Mouse (Mus musculus) neural tube, embryonic 12.5 days (tissue): ENCODE data around the gene Usp15. TPM values are rescaled to one million over a fixed set of nuclear protein-coding genes. Genes with fewer than 3 reads are reported as not detected.

Experiments
- ATAC-seq: fragments of 200-750 bp; cut with Nextera tagmentation; 2 replicates; pipeline ENCODE4 v1.8.0; 2017; ENCODE audit warnings: low read depth, mild to moderate bottlenecking, moderate TSS enrichment, moderate library complexity; ENCODE audit not compliant: low FRiP score
- H3K27ac ChIP-seq: fragments of 300-500 bp; sonication (generic); 2 replicates; pipeline ENCODE4 v1.5.1; 2016
- H3K27me3 ChIP-seq: fragments of 300-500 bp; sonication (generic); replicated peaks from 2 replicates; pipeline ENCODE4 v1.6.1; 2016; ENCODE audit warnings: mild to moderate bottlenecking
- H3K36me3 ChIP-seq: fragments of 300-500 bp; sonication (generic); 2 replicates; pipeline ENCODE4 v1.6.1; 2016; ENCODE audit warnings: mild to moderate bottlenecking
- H3K4me1 ChIP-seq: fragments of 300-500 bp; sonication (generic); 2 replicates; pipeline ENCODE4 v1.6.1; 2016
- H3K4me2 ChIP-seq: fragments of 300-500 bp; sonication (generic); replicated peaks from 2 replicates; pipeline ENCODE4 v1.6.1; 2016; ENCODE audit warnings: mild to moderate bottlenecking
- H3K4me3 ChIP-seq: fragments of 300-500 bp; sonication (generic); 2 replicates; pipeline ENCODE4 v1.5.1; 2016
- H3K9ac ChIP-seq: fragments of 300-500 bp; sonication (generic); 2 replicates; pipeline ENCODE4 v1.6.1; 2016; ENCODE audit warnings: mild to moderate bottlenecking
- H3K9me3 ChIP-seq: fragments of 300-500 bp; sonication (generic); 2 replicates; pipeline ENCODE4 v1.6.1; 2016; ENCODE audit warnings: mild to moderate bottlenecking
- WGBS: fragments of 180-500 bp; shearing (Covaris S2); methylation state at CpG from one replicate; pipeline ENCODE4 v1.1.7; 2016; 5-methylcytosine and 5-hydroxymethylcytosine counted together
- polyA plus RNA-seq: library from polyadenylated mRNA; unstranded; fragments of >200 nt; fragmentation: Nextera tagmentation; extraction: Ambion mirVana; gene quantifications from 2 replicates; pipeline ENCODE4 v1.2.1, GENCODE M21; 2016

Usp15 gene
- polyA plus RNA-seq, 1 experiment from 2014 or later = 79.9 TPM

DNA sequence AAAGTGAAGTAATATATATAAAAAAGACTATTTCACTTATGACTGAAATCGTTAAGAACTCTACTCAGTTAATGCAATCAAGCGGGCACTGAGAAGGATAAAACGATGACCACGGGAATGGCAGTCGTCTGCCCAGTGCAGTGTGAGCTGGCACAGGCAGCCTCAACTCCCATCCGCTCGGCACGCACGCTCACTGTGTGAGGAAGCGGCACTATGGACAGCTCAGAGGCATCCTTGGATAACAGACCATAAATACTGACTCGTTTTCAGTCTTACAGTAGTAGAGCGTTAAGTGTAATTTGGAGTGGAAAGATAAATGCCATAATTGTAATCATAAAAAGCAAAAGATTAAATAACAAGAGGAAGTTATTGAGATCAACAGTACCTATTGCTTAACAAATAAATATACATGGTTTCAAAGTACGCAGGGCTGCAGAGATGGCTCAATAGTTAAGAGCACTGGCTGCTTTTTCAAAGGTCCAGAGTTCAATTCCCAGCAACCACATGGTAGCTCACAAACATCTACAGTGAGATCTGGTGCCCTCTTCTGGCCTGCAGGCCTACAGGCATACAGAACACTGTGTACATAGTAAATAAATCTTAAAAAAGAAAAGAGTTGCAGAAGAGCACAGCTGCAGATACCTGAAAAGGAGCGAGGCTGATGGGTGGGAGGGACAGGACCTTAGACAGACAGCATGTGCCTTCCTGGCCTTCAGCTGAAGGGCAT is 76.0 kb downstream of the Usp15 start:
- Histone ChIP-seq H3K4me1 (no peaks in the 10 kb centered on the region), H3K36me3 (peaks cover 82% of the 10 kb centered on the region), H3K9ac (no peak overlapping the region), H3K27ac (no peak overlapping the region), H3K4me3 (no peak overlapping the region), H3K4me2 (no peak overlapping the region), H3K9me3 (no peaks in the 10 kb centered on the region), H3K27me3 (no peaks in the 10 kb centered on the region)
- ATAC-seq = no peak
- 95% methylated on average over 14 of the region's 14 CpGs for WGBS

DNA sequence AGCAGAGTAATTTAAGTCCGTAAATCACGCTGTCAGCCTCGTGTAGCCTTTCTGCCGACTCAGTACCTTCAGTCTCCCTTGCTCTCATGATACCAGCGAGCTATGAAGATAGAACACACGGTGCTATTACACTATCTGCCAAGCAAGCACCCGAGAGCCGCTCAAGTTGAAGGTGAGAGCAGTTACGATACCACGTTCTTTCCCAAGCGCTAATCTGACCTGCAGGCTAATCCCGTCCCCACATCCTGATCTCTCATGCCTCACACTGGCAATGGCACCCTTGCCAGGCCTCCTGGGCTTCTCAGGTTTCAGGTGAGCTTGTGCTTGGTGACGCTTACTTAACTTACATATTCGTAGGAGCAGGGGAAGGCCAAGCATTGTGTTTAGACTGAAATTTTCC is 79.9 kb downstream of the Usp15 start:
- WGBS = 87% methylated on average over 14 of the region's 14 CpGs
- Histone ChIP-seq H3K27ac (no peak overlapping the region), H3K9ac (no peak overlapping the region), H3K4me2 (no peak overlapping the region), H3K9me3 (no peaks in the 10 kb centered on the region), H3K4me1 (no peaks in the 10 kb centered on the region), H3K4me3 (no peak overlapping the region), H3K36me3 (peaks cover 69% of the 10 kb centered on the region), H3K27me3 (no peaks in the 10 kb centered on the region)
- no peak for ATAC-seq

- H3K27me3 ChIP-seq = no peaks in the 10 kb centered on the region
- no peak overlapping the region for H3K9ac ChIP-seq
- no peaks in the 10 kb centered on the region for H3K9me3 ChIP-seq
- no peak overlapping the region for H3K4me2 ChIP-seq
- no peak overlapping the region for H3K4me3 ChIP-seq
- 96% methylated on average over 8 of the region's 8 CpGs for WGBS
- H3K4me1 ChIP-seq = no peaks in the 10 kb centered on the region
- no peak overlapping the region for H3K27ac ChIP-seq
- peaks cover 47% of the 10 kb centered on the region for H3K36me3 ChIP-seq
- ATAC-seq = no peak
Measured at GRCm38 (mm10) chr10:123113466-123113865, 83.3 kb downstream of the Usp15 start.

GRCm38 (mm10) chr10:123112787-123113168 is 84.0 kb downstream of the Usp15 start:
- no peaks in the 10 kb centered on the region for H3K4me1 ChIP-seq
- 92% methylated on average over 9 of the region's 9 CpGs for WGBS
- no peaks in the 10 kb centered on the region for H3K9me3 ChIP-seq
- no peak overlapping the region for H3K4me3 ChIP-seq
- H3K27ac ChIP-seq = no peak overlapping the region
- peaks cover 43% of the 10 kb centered on the region for H3K36me3 ChIP-seq
- no peaks in the 10 kb centered on the region for H3K27me3 ChIP-seq
- no peak overlapping the region for H3K9ac ChIP-seq
- no peak for ATAC-seq
- H3K4me2 ChIP-seq = no peak overlapping the region

DNA sequence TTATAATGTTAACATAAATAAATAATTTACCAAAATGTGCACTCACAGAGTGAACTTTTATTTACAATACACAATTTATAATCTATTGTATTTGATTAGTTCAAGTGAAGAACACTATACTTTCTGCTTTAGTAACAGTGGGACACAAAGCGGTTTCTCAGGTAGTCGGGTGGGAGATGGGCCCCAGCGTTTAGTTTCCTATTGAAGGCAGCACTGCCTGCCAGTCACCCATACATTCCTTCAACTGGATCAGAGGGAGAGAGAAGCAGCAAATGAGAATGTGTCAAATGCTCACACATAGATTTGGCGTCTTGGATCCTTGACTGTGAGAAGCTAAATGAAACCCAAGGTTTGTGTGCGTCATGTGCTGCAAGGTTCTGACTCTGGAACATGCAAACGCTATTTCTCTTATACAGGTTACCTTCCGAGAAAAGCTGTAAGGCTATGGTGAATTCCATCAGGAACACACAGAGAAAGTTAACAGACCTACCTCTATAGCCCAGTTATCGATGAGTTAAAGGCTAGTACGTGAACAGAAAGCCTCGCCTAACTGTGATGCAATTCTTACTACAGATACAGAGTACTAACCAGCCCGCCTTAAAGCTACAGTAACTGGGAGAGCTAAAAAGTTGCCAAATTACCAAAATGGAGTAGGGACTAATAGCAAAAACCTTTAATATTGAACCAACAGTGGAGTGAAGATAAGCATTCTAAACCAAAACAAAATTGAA is 84.6 kb downstream of the Usp15 start:
- no peaks in the 10 kb centered on the region for H3K4me1 ChIP-seq
- H3K36me3 ChIP-seq = peaks cover 38% of the 10 kb centered on the region
- no peaks in the 10 kb centered on the region for H3K9me3 ChIP-seq
- H3K4me2 ChIP-seq = no peak overlapping the region
- H3K27me3 ChIP-seq = no peaks in the 10 kb centered on the region
- H3K27ac ChIP-seq = no peak overlapping the region
- H3K9ac ChIP-seq = no peak overlapping the region
- WGBS = 91% methylated on average over 11 of the region's 11 CpGs
- ATAC-seq = no peak
- no peak overlapping the region for H3K4me3 ChIP-seq

- Histone ChIP-seq H3K36me3 (peaks cover 22% of the 10 kb centered on the region; the same call in 1 of the 2 replicates), H3K27me3 (no peaks in the 10 kb centered on the region), H3K9me3 (no peaks in the 10 kb centered on the region), H3K4me2 (no peak overlapping the region), H3K4me1 (no peaks in the 10 kb centered on the region), H3K27ac (no peak overlapping the region), H3K4me3 (no peak overlapping the region), H3K9ac (no peak overlapping the region)
- 0 out of 2 replicates have a peak, but pooled peaks have one; percentile 21 for ATAC-seq
- WGBS = 71% methylated on average over 11 of the region's 11 CpGs
Measured at GRCm38 (mm10) chr10:123110548-123110947, 86.2 kb downstream of the Usp15 start.

GRCm38 (mm10) chr10:123108527-123108926 is 88.3 kb downstream of the Usp15 start:
- Histone ChIP-seq H3K4me3 (no peak overlapping the region), H3K4me2 (no peak overlapping the region), H3K27me3 (no peaks in the 10 kb centered on the region), H3K36me3 (peaks cover 9% of the 10 kb centered on the region; the same call in 1 of the 2 replicates), H3K27ac (no peak overlapping the region), H3K4me1 (no peaks in the 10 kb centered on the region), H3K9me3 (no peaks in the 10 kb centered on the region), H3K9ac (no peak overlapping the region)
- 80% methylated on average over 1 of the region's 1 CpGs for WGBS
- ATAC-seq = no peak

- Histone ChIP-seq H3K27ac (no peak overlapping the region), H3K36me3 (peaks cover 6% of the 10 kb centered on the region; the same call in 1 of the 2 replicates), H3K4me1 (no peaks in the 10 kb centered on the region), H3K9me3 (no peaks in the 10 kb centered on the region), H3K27me3 (no peaks in the 10 kb centered on the region), H3K9ac (no peak overlapping the region), H3K4me2 (no peak overlapping the region), H3K4me3 (no peak overlapping the region)
- 94% methylated on average over 5 of the region's 5 CpGs for WGBS
- ATAC-seq = no peak
Measured at GRCm38 (mm10) chr10:123108121-123108520, 88.7 kb downstream of the Usp15 start.

GRCm38 (mm10) chr10:123101303-123101702 is 95.5 kb downstream of the Usp15 start:
- H3K27me3 ChIP-seq = no peaks in the 10 kb centered on the region
- WGBS = 82% methylated on average over 1 of the region's 1 CpGs
- no peak for ATAC-seq
- no peak overlapping the region for H3K9ac ChIP-seq
- H3K4me3 ChIP-seq = no peak overlapping the region
- H3K4me2 ChIP-seq = no peak overlapping the region
- H3K27ac ChIP-seq = no peak overlapping the region
- H3K9me3 ChIP-seq = no peaks in the 10 kb centered on the region
- no peaks in the 10 kb centered on the region for H3K36me3 ChIP-seq
- no peaks in the 10 kb centered on the region for H3K4me1 ChIP-seq

DNA sequence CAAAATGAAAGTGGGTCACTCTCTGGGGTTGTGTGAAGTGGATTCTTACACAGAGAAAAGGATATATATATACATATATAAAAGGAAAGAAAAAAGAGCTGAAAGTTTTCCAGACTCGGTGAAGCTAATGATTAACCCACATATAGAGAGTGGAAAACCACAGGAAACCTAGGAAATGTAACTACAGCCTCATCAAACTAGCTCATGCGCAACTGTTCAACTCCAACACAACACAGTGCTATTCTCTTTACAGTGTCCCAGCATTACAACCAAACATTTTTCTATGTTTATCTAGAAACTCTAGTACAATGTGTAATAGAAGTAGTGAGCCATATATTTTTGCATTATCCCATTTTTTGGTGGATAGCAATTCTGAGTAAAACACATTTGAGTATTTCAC is 96.2 kb downstream of the Usp15 start:
- Histone ChIP-seq H3K9ac (no peak overlapping the region), H3K27me3 (no peaks in the 10 kb centered on the region), H3K9me3 (no peaks in the 10 kb centered on the region), H3K4me1 (no peaks in the 10 kb centered on the region), H3K4me2 (no peak overlapping the region), H3K36me3 (no peaks in the 10 kb centered on the region), H3K4me3 (no peak overlapping the region), H3K27ac (no peak overlapping the region)
- no peak for ATAC-seq
- 89% methylated on average over 2 of the region's 2 CpGs for WGBS

DNA sequence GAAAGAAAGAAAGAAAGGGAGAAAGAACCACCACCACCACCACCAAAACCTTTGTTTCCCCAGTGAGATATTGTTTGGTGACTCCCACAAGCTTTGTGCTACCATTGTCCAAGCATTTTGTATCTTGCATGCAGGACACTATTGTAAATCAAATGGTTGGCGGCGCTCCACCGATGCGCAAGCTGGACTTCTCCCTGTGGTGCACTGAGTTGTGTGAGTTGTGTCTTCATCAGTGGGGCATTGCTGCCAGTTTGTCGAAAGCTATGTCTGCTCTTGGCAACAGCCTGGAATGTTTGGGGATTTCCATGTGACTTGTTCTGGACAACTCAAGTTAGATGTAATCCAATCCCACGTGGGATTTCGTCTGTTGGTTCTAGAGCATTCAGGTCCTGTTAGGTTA is 102.3 kb downstream of the Usp15 start:
- Histone ChIP-seq H3K27ac (no peak overlapping the region), H3K4me2 (no peak overlapping the region), H3K9me3 (no peaks in the 10 kb centered on the region), H3K4me1 (no peaks in the 10 kb centered on the region), H3K27me3 (no peaks in the 10 kb centered on the region), H3K9ac (no peak overlapping the region), H3K36me3 (no peaks in the 10 kb centered on the region), H3K4me3 (no peak overlapping the region)
- ATAC-seq = no peak
- WGBS = 84% methylated on average over 7 of the region's 7 CpGs

DNA sequence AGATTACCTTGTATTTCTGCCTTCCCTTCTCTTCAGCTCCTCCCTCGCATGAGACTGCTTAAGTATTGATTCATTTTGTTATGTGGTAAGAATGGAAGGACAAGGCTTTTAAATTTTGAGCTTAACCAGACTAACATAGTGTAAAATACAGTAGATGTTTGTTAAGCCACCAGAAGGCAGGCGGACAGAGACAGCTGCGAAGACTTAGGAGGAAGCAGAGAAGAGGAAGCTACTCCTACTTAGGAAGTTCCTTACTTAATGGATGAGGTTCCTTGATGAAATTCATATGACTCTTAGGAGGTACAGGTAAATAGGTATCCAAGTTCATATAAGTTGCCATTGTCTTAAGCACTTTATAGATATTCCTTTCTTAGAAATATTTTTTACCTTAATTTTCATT is 104.2 kb downstream of the Usp15 start:
- no peak overlapping the region for H3K9ac ChIP-seq
- no peaks in the 10 kb centered on the region for H3K4me1 ChIP-seq
- 71% methylated on average over 3 of the region's 3 CpGs for WGBS
- H3K9me3 ChIP-seq = no peaks in the 10 kb centered on the region
- no peak overlapping the region for H3K4me2 ChIP-seq
- no peak for ATAC-seq
- H3K27ac ChIP-seq = no peak overlapping the region
- H3K36me3 ChIP-seq = no peaks in the 10 kb centered on the region
- no peaks in the 10 kb centered on the region for H3K27me3 ChIP-seq
- H3K4me3 ChIP-seq = no peak overlapping the region
